Mouse (Mus musculus) liver, embryonic 15.5 days (tissue): ENCODE data around the gene Casr. TPM values are rescaled to one million over a fixed set of nuclear protein-coding genes. Genes with fewer than 3 reads are reported as not detected.

Experiments used
- ATAC-seq: fragments of 200-750 bp; cut with Nextera tagmentation; 2 replicates; pipeline ENCODE4 v1.8.0; 2017; ENCODE audit warnings: moderate number of reproducible peaks, mild to moderate bottlenecking, moderate library complexity; ENCODE audit not compliant: insufficient read depth
- H3K27ac ChIP-seq: fragments of 300-500 bp; sonication (generic); replicated peaks from 2 replicates; pipeline ENCODE4 v1.5.1; 2015; ENCODE audit warnings: mild to moderate bottlenecking, inconsistent platforms
- H3K27me3 ChIP-seq: fragments of 300-500 bp; sonication (generic); 2 replicates; pipeline ENCODE4 v1.6.1; 2015; ENCODE audit warnings: mild to moderate bottlenecking, inconsistent platforms
- H3K36me3 ChIP-seq: fragments of 300-500 bp; sonication (generic); replicated peaks from 2 replicates; pipeline ENCODE4 v1.6.1; 2015; ENCODE audit warnings: moderate library complexity, mild to moderate bottlenecking, inconsistent platforms
- H3K4me1 ChIP-seq: fragments of 300-500 bp; sonication (generic); replicated peaks from 2 replicates; pipeline ENCODE4 v1.6.1; 2015; ENCODE audit warnings: inconsistent platforms
- H3K4me2 ChIP-seq: fragments of 300-500 bp; sonication (generic); 2 replicates; pipeline ENCODE4 v1.6.1; 2015; ENCODE audit warnings: moderate library complexity, mild to moderate bottlenecking, inconsistent platforms
- H3K4me3 ChIP-seq: fragments of 300-500 bp; sonication (generic); replicated peaks from 2 replicates; pipeline ENCODE4 v1.5.1; 2015; ENCODE audit warnings: mild to moderate bottlenecking, inconsistent platforms
- H3K9ac ChIP-seq: fragments of 300-500 bp; sonication (generic); 2 replicates; pipeline ENCODE4 v1.6.1; 2015; ENCODE audit warnings: moderate library complexity, mild to moderate bottlenecking, inconsistent platforms
- H3K9me3 ChIP-seq: fragments of 300-500 bp; sonication (generic); replicated peaks from 2 replicates; pipeline ENCODE4 v1.6.1; 2016; ENCODE audit warnings: inconsistent platforms
- WGBS: fragments of 180-500 bp; shearing (Covaris S2); methylation state at CpG from one replicate; pipeline ENCODE4 v1.1.7; 2015; ENCODE audit warnings: mixed read lengths; ENCODE audit not compliant: insufficient replicate concordance; 5-methylcytosine and 5-hydroxymethylcytosine counted together
- polyA plus RNA-seq: library from polyadenylated mRNA; unstranded; fragments of >200 nt; fragmentation: Nextera tagmentation; extraction: Ambion mirVana; gene quantifications from 2 replicates; pipeline ENCODE4 v1.2.1, GENCODE M21; 2015

Gene Casr
- polyA plus RNA-seq, 1 experiment from 2014 or later = not detected

DNA sequence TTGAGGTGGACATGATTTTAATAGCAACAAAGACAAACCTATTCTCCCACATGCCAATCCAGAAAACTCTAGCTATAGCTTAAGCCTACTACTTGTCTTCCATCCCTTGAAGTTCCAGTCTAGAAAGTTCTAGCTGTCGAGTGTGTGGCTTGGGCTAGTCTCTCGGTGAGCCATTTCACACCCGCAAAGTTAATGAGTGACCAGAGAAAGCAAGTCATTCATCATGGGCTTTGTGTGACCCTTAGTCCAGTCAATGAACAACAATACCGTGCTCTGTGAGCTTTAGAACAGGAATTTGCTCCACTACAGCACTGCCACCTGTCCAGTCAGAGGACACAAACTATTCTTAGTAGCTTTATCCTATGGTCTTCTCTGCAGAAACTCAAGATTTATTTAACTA, 16.6 kb downstream of the Casr start:
- peak; percentile 49; the same call in 1 of the 2 replicates for ATAC-seq
- no peak overlapping the region for H3K4me2 ChIP-seq
- no peaks in the 10 kb centered on the region for H3K9me3 ChIP-seq
- no peaks in the 10 kb centered on the region for H3K36me3 ChIP-seq
- 57% methylated on average over 4 of the region's 4 CpGs for WGBS
- H3K4me1 ChIP-seq = no peaks in the 10 kb centered on the region
- H3K4me3 ChIP-seq = no peak overlapping the region
- no peak overlapping the region for H3K9ac ChIP-seq
- H3K27me3 ChIP-seq = no peaks in the 10 kb centered on the region
- no peak overlapping the region for H3K27ac ChIP-seq

DNA sequence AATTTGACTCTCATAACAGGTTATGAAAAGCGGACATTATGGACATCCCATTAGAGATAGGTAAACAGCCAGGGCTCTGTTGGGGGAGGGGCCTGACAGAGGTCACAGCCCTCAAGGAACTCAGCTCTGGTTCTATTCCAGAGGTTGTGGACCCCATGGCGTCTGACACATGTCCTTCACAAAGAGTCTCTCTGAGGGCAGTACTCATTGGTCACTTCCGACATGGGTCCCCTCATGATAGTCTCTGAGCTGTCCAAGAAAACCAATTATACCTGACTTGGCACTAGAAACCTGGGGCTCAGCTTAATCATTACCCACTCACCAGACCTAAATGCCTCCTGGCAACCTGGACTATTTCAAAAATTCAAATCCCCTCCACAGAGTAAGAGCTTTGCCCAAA, 18.9 kb downstream of the Casr start:
- H3K4me3 ChIP-seq = no peak overlapping the region
- 61% methylated on average over 3 of the region's 3 CpGs for WGBS
- H3K4me2 ChIP-seq = no peak overlapping the region
- ATAC-seq = no peak
- no peaks in the 10 kb centered on the region for H3K27me3 ChIP-seq
- no peak overlapping the region for H3K27ac ChIP-seq
- H3K9me3 ChIP-seq = no peaks in the 10 kb centered on the region
- no peak overlapping the region for H3K9ac ChIP-seq
- H3K36me3 ChIP-seq = no peaks in the 10 kb centered on the region
- no peaks in the 10 kb centered on the region for H3K4me1 ChIP-seq

DNA sequence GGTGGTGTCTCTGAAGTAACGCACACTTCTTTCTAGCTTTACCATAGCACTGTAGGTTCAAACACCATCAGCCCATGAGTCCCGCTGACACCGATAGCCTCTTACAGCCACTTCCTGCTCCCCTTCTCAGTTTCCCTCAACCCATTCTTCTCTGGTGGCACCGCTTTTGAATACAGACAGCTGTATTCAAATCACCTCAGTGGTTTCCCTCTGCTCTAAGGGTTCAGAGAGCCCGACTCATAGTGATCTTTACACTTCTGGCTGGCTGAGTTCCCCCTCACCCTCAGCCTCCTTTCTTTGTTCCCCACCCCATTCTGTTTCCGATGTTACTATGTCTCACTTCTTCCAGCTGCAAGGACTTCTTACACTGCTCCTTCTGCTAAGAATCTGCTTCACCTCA, 21.1 kb downstream of the Casr start:
- no peak for ATAC-seq
- no peaks in the 10 kb centered on the region for H3K27me3 ChIP-seq
- H3K4me1 ChIP-seq = no peaks in the 10 kb centered on the region
- H3K27ac ChIP-seq = no peak overlapping the region
- no peaks in the 10 kb centered on the region for H3K36me3 ChIP-seq
- no peak overlapping the region for H3K4me3 ChIP-seq
- no peaks in the 10 kb centered on the region for H3K9me3 ChIP-seq
- 36% methylated on average over 6 of the region's 6 CpGs for WGBS
- no peak overlapping the region for H3K4me2 ChIP-seq
- no peak overlapping the region for H3K9ac ChIP-seq

DNA sequence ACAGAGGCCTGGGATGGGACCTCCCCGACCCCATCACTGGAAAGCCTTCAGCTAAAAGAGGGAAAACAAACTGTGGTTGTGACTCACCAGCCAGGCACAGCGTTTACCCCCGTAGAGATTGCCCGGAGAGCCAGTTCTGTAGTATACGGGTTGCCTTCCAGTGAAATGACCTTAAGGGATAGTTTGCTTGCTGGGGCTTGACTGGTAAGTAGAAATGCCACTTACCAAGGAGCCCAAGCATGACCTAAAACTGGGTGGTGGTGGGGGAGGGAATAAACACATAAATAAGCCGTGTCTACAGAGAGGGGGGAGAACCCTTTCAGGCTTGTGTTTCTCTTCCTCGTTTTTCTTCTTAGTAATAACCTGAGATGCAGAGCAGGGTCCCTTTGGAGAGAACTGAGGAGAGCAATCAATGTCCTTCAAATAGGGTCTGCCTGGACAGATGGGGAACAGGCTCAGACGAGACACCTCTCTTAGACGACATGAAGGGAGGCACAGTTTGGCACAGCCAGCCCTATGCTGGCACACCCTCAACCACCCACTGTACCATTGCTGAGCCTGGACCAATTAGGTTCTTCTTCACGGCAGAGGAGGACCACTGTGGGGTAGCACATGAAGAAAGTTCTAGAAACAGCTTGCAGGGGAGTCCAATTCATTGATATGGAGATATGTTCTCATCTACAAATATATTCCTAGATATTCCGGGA, 28.8 kb downstream of the Casr start:
- H3K9me3 ChIP-seq = no peaks in the 10 kb centered on the region
- 60% methylated on average over 11 of the region's 11 CpGs for WGBS
- no peaks in the 10 kb centered on the region for H3K4me1 ChIP-seq
- no peak overlapping the region for H3K4me2 ChIP-seq
- H3K9ac ChIP-seq = no peak overlapping the region
- H3K27ac ChIP-seq = no peak overlapping the region
- H3K36me3 ChIP-seq = no peaks in the 10 kb centered on the region
- ATAC-seq = no peak
- no peaks in the 10 kb centered on the region for H3K27me3 ChIP-seq
- H3K4me3 ChIP-seq = no peak overlapping the region

DNA sequence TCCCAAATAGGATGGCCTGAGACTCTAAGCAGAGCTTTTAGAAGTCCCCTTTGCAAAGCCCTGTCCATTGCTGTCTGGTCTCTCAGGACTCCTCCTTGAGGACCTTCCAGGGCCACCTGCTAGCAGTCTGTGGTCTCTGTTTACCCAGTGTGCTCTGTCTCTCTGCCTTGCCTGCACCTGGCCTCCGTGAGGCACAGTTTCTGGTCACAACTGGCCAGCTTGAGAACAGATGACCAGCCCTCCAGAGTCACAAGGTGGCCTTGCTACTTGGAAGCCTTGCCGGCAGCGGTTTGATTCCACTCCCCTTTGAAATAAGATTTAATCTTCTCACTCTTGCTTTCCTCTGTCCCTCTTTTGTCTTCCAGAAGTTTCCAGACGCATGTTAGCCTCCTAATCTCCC, 29.9 kb downstream of the Casr start:
- Histone ChIP-seq H3K27me3 (no peaks in the 10 kb centered on the region), H3K27ac (no peak overlapping the region), H3K9ac (no peak overlapping the region), H3K36me3 (no peaks in the 10 kb centered on the region), H3K9me3 (no peaks in the 10 kb centered on the region), H3K4me1 (no peaks in the 10 kb centered on the region), H3K4me2 (no peak overlapping the region), H3K4me3 (no peak overlapping the region)
- no peak for ATAC-seq
- 51% methylated on average over 4 of the region's 4 CpGs for WGBS

DNA sequence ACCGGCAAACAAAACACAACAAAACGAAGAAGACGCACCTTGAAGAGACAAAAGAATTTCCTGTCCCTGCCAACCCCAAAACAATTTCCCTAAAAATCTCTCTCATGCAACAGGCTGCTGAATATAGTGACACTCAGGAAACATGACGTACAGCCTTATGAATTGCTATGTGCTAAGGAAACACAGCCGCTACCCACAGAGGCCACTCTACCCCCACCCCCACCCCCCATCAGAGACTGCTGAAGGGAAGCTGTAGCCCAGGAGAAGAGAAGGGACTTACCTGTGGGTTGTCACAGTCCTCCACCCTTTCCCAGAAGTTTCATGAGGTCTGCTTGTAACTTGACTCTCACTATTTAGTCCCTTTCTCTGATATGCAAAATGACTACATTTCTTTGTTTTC, 30.3 kb downstream of the Casr start:
- Histone ChIP-seq H3K27me3 (no peaks in the 10 kb centered on the region), H3K9me3 (no peaks in the 10 kb centered on the region), H3K4me1 (no peaks in the 10 kb centered on the region), H3K9ac (no peak overlapping the region), H3K4me3 (no peak overlapping the region), H3K36me3 (no peaks in the 10 kb centered on the region), H3K4me2 (no peak overlapping the region), H3K27ac (no peak overlapping the region)
- WGBS = 30% methylated on average over 5 of the region's 5 CpGs
- ATAC-seq = no peak

DNA sequence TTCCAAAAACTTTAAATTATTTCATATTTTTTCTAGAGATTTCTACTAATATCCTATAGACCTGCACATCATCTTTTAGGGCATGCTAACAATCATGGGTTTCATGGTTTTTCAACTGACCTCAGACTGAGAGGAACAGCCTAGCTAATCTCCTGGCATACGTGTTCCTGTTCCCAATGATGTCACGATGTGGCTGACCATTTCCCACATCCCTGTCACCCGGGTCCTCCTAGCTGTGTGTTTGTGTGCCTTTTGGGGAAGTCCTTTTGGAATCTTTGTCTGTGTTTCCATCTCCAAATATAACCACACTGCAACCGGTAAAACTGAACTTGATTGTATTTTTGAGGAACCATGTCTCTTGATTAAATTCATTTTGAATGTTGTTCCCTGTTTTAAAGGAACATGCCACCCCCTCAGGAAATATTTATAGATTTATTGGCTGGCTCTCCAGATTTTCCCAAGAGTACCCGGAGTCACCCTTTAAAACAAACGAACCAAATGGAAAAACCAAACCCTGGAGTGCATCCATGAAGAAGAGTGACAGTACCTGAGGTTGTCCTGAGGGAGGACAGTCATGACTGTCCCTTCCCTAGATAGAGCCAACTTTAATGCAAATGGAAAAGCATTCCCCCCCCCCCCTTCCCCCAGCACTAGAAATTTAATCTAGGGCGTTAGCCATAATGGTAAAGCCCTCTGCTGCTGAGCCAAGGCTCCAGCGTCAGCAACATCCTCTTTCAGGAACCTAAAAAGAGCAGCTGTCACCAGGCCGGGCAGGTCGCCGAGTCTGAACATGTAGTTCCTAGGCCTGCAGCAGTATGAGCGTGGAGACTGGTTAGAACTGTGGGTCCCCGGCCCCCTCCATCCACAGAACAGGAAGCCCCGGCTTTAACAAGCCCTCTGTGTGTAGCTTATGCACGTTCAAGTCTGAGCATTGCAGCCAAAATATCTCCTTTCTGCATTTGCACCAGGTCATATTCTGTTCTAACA, 31.1 kb downstream of the Casr start:
- Histone ChIP-seq H3K27ac (no peak overlapping the region), H3K4me2 (no peak overlapping the region), H3K36me3 (no peaks in the 10 kb centered on the region), H3K9me3 (no peaks in the 10 kb centered on the region), H3K9ac (no peak overlapping the region), H3K4me3 (no peak overlapping the region), H3K27me3 (no peaks in the 10 kb centered on the region), H3K4me1 (no peaks in the 10 kb centered on the region)
- whole genome bisulfite sequencing = 27% methylated on average over 15 of the region's 15 CpGs
- no peak for ATAC-seq

DNA sequence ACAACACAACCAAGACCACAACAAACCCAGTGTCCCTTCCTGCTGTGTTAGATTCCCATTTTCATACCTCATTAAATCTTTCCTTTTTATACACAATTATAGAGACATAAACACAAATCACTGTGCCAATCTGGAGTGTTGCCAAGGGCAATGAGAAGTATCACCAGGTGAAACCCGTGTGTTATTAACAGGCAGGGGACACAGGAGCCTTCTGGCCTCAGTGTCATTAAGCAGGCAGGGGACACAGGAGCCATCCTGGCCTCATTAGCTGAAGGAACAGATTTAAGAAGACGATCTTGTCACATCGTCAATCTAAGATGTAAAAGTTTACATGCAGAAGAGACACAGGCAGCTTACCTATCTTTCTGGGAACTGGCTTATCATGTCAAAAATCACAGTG, 33.1 kb downstream of the Casr start:
- Histone ChIP-seq H3K36me3 (no peaks in the 10 kb centered on the region), H3K4me2 (no peak overlapping the region), H3K9me3 (no peaks in the 10 kb centered on the region), H3K4me1 (no peaks in the 10 kb centered on the region), H3K4me3 (no peak overlapping the region), H3K27me3 (no peaks in the 10 kb centered on the region), H3K9ac (no peak overlapping the region), H3K27ac (no peak overlapping the region)
- WGBS = 60% methylated on average over 3 of the region's 3 CpGs
- ATAC-seq = no peak

DNA sequence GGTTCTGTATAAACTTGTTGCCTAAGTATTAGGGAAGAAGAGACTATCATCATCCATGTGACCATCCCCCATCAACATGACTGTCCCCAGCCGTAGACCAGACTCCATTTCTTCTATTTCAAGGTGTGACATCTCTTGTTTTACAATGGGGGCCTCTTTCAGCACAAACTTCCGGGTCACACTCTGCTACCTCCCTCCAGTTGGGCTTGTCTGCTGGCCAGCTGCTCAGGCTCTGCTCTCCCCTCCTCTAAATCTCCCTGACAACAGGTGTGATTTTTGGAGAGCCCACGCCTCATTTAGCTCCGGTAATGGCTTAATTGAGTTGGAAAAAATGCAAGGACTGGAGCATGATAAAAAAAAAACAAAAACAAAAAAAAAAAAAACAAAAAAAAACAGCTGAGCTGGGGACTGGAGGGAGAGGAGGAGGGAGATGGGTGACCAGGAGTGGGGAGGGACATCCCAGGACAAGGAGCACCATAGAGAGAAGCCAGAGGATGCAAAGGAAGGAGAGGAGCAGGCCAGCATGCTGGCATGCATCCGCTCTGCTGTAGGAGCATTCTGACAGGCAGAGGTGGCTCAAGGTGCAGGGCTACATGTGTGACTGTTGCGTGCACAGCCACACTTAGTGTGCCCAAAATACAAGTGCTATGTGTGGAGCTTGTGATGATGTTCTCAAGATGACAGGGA, 35.2 kb downstream of the Casr start:
- ATAC-seq = no peak
- no peak overlapping the region for H3K9ac ChIP-seq
- H3K4me1 ChIP-seq = no peaks in the 10 kb centered on the region
- WGBS = 41% methylated on average over 6 of the region's 6 CpGs
- no peaks in the 10 kb centered on the region for H3K27me3 ChIP-seq
- no peaks in the 10 kb centered on the region for H3K36me3 ChIP-seq
- no peaks in the 10 kb centered on the region for H3K9me3 ChIP-seq
- no peak overlapping the region for H3K4me3 ChIP-seq
- no peak overlapping the region for H3K27ac ChIP-seq
- H3K4me2 ChIP-seq = no peak overlapping the region

DNA sequence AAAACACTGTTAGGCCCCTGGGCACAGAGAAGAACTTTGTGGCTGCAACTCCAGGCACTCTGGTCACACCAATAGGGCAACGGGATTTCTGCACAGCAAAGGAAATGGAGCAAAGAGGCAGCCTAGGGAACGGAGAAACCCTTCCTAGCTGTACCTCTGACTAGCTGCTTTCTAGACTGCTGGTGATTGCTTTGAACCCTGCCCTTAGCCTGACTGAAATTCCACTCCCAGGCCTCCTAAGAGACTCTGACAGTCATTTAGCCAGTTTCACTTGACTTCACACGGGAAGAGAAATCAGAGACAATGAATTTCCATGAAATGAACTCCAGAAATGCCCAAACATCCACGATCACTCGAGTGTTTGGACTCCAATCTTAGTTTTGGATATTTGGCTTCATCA, 38.8 kb downstream of the Casr start:
- H3K27me3 ChIP-seq = no peaks in the 10 kb centered on the region
- no peak overlapping the region for H3K27ac ChIP-seq
- WGBS = 55% methylated on average over 5 of the region's 5 CpGs
- no peaks in the 10 kb centered on the region for H3K4me1 ChIP-seq
- H3K4me3 ChIP-seq = no peak overlapping the region
- H3K36me3 ChIP-seq = no peaks in the 10 kb centered on the region
- ATAC-seq = no peak
- no peak overlapping the region for H3K9ac ChIP-seq
- no peak overlapping the region for H3K4me2 ChIP-seq
- no peaks in the 10 kb centered on the region for H3K9me3 ChIP-seq

DNA sequence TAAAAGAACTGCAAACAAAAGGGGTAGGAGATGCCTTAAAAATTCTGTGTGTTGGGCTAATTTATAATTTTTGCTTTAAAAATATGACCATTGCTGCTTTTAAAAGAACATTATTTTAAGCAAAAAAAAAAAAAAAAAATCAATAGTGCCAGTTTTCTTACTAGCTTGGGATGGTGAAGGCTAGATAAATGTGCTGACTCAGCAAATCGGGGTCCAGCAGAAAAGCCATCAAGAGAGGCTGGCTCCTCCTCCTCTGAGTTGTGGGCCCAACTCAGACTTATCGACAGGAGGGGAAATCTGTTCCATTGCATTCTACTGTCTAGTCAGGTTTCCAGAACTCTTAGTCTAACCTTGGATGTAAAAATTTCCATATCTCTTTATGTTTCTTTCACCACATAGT, 45.6 kb downstream of the Casr start:
- Histone ChIP-seq H3K36me3 (no peaks in the 10 kb centered on the region), H3K4me3 (no peak overlapping the region), H3K9ac (no peak overlapping the region), H3K4me2 (no peak overlapping the region), H3K4me1 (no peaks in the 10 kb centered on the region), H3K27ac (no peak overlapping the region), H3K27me3 (no peaks in the 10 kb centered on the region), H3K9me3 (no peaks in the 10 kb centered on the region)
- no peak for ATAC-seq
- WGBS = 30% methylated on average over 2 of the region's 2 CpGs
